Mouse (Mus musculus) bone marrow, adult 2 months (tissue): Measurements from ENCODE around the gene Mtmr10. TPM values are rescaled to one million over a fixed set of nuclear protein-coding genes. Genes with fewer than 3 reads are reported as not detected.

Source experiments
- H3K27ac ChIP-seq: fragments of 200-500 bp; 2 replicates; pipeline ENCODE4 v1.5.1; 2012; ENCODE audit warnings: low read depth, mild to moderate bottlenecking, control low read depth, inconsistent platforms, low read length; ENCODE audit not compliant: control insufficient read depth, poor library complexity, insufficient read depth
- H3K4me1 ChIP-seq: fragments of 200-500 bp; 2 replicates; pipeline ENCODE4 v1.6.1; 2011; ENCODE audit warnings: low read length; ENCODE audit not compliant: control insufficient read depth, insufficient read depth
- H3K4me3 ChIP-seq: fragments of 200-500 bp; replicated peaks from 2 replicates; pipeline ENCODE3; 2011; ENCODE audit warnings: mild to moderate bottlenecking, low read depth, low read length, control low read depth; ENCODE audit not compliant: control insufficient read depth
- CTCF ChIP-seq: fragments of 200-500 bp; IDR thresholded peaks from 2 replicates; pipeline ENCODE4 v1.5.1; 2011; ENCODE audit warnings: low read length, control low read depth; ENCODE audit not compliant: control insufficient read depth, insufficient read depth
- POLR2A ChIP-seq: fragments of 200-500 bp; IDR thresholded peaks from 2 replicates; pipeline ENCODE4 v1.6.1; 2011; ENCODE audit warnings: low read depth, mild to moderate bottlenecking, control low read depth, low read length, borderline replicate concordance; ENCODE audit not compliant: control insufficient read depth
- WGBS: fragments of 180-500 bp; shearing (Covaris S2); methylation state at CpG from one replicate; pipeline ENCODE4 v1.1.7; 2018; 5-methylcytosine and 5-hydroxymethylcytosine counted together
- polyA plus RNA-seq: library from polyadenylated mRNA; stranded (reverse); fragments of >200 nt; gene quantifications from 2 replicates; pipeline ENCODE4 v1.2.4, GENCODE M21; 2011; ENCODE audit warnings: low replicate concordance; ENCODE audit not compliant: missing spikeins, insufficient read depth, insufficient read length

Mtmr10 gene
- polyA plus RNA-seq, 1 experiment: 2.0 TPM

GRCm38 (mm10) chr7:64371940-64372878, 84.8 kb downstream of the Mtmr10 start:
- H3K4me1 ChIP-seq: no peaks in the 10 kb centered on the region; the same call in 1 of the 2 replicates
- TF ChIP-seq POLR2A: no peak
- TF ChIP-seq CTCF: no peak
- H3K4me3 ChIP-seq: no peak overlapping the region
- 92% methylated on average over 23 of the region's 23 CpGs for WGBS
- no peak overlapping the region for H3K27ac ChIP-seq

- Histone ChIP-seq H3K4me1 (no peaks in the 10 kb centered on the region; the same call in 1 of the 2 replicates), H3K4me3 (peak overlapping the region; percentile 74), H3K27ac (peak overlapping the region; percentile 71)
- TF ChIP-seq CTCF: no peak
- TF ChIP-seq POLR2A: no peak
- WGBS: 6% methylated on average over 18 of the region's 18 CpGs
Measured at GRCm38 (mm10) chr7:64373147-64373829, 85.8 kb downstream of the Mtmr10 start.

GRCm38 (mm10) chr7:64373830-64374562, 86.5 kb downstream of the Mtmr10 start, which contains the start of gene Fan1:
Gene Fan1, minus strand, starts transcription at chr7:64374095.
- 6% methylated on average over 27 of the region's 27 CpGs for WGBS
- H3K27ac ChIP-seq: peak within 1 kb of the TSS; percentile 71
- no peaks in the 10 kb centered on the region; the same call in 1 of the 2 replicates for H3K4me1 ChIP-seq
- peak; percentile 30; the same call in 1 of the 2 replicates for TF ChIP-seq CTCF
- TF ChIP-seq POLR2A: peak; percentile 65; the same call in 1 of the 2 replicates
- peak within 1 kb of the TSS; percentile 74 for H3K4me3 ChIP-seq

Other genes with a start within 250 kb of the Mtmr10 start
- gene Trpm1, start 133.8 kb upstream of the Mtmr10 start, polyA plus RNA-seq: 0.92 TPM in 1 of 2 replicates, not detected in the other
- gene Fan1, start 86.4 kb downstream of the Mtmr10 start, polyA plus RNA-seq: 1.2 and 1.7 TPM in 2 replicates
- 17.4 and 28.8 TPM in 2 replicates for gene Mphosph10, start 104.6 kb downstream of the Mtmr10 start, polyA plus RNA-seq
- gene Mcee, start 105.0 kb downstream of the Mtmr10 start, polyA plus RNA-seq: 14.0 and 44.9 TPM in 2 replicates
- not detected in 2 replicates for gene Apba2, start 214.1 kb downstream of the Mtmr10 start, polyA plus RNA-seq